Mouse (Mus musculus): ENCODE results near the gene Mad2l1bp.

DNA sequence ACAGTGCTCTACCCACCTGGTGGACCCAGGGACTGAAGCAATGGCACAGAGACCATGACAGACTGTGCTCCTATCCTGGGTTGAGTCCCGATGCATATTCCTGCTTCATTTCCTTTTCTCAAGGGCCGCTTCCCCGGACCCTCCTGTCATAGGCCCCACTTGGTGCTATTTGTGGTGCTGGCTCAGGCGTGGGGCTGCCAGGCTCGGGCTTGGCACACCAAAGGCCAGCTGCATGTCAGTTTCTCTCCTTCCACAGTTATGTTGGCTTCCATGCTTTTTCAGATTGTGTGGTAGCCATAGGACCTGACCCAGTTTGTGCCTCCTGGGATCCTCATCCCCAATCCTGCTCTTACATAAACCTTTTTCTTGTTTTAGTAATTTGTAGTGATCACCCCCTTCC is 15.4 kb upstream of the Mad2l1bp start:
- TF ChIP-seq CTCF (IDR thresholded peaks at IDR 0.05; ENCODE audit: borderline replicate concordance, control insufficient read depth, extremely low read depth, insufficient read depth, low read length, poor library complexity) (no peak), POLR2A (IDR thresholded peaks at IDR 0.05; ENCODE audit: control insufficient read depth, extremely low read depth, insufficient read depth, low read length, poor library complexity) (no peak)

Data from thymus, adult 2 months (tissue).